Mouse (Mus musculus): ENCODE measurements around the gene Cideb.

Gene Cideb

DNA sequence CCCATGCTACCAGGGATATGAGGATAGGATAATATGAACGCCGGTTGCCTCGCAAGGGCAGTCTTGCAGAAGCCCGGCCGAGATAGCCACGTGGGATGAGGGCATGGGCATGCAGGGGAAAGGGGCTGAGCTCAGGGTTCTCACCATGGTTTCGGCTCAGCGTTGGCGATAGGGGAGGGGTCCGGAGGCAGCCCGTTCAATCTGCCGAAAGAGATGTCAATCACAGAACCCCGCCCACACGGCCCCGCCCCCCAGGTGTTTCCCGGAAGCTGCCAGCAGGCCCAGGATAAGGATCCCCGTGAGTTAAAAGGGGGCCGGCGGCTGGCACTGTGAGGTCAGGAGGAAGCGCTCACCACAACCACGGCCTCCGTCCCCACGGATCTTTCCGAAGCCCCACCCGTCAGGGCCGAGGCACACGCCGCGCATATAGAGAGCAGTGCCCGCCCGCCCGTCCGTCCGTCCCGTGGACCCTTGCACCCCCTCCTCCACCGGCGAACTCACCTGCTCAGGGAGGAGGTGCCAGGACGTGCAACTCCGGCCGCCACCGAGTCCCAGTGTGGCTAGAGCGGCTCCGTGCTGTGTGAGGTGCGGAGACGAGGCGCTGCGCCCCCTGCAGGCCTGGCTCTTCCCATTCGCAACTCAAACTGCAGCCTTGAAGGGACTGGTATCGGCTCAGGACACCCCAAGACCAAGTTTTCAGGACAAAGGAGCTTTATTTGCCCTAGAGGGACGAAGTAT is 36.4 kb downstream of the Cideb start, which contains the start of gene Rabggta:
TSS of gene Rabggta (minus strand) at position 564 of the 738 bp plus-strand sequence.
- peak; percentile 60 for DNase-seq (ENCODE audit: low spot score)

DNA sequence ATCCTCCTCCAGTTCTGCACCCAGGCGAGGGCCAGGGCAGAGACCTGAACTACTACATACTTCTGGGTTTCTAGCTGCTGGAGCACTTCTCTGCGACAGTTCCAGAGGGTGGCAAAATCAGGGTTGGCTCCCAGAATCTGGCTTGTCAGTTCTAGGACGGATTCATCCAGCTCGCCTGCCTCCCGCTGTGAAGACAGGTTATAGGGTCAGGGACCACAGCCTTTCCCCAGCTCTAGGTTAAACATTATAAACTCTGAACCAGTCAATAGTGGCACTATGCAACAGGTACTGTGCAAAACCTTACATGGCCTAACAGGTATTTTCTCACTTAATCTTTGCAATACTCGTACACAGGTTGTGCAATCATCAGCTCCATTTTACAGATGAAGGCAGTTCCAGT is 37.2 kb downstream of the Cideb start:
- no peak for DNase-seq (ENCODE audit: low spot score)

GRCm38 (mm10) chr14:55720666-55721065 is 37.6 kb downstream of the Cideb start:
- no peak for DNase-seq (ENCODE audit: low spot score)

- DNase-seq (ENCODE audit: low spot score): no peak
Observed at GRCm38 (mm10) chr14:55719737-55720136, 38.5 kb downstream of the Cideb start.

DNA sequence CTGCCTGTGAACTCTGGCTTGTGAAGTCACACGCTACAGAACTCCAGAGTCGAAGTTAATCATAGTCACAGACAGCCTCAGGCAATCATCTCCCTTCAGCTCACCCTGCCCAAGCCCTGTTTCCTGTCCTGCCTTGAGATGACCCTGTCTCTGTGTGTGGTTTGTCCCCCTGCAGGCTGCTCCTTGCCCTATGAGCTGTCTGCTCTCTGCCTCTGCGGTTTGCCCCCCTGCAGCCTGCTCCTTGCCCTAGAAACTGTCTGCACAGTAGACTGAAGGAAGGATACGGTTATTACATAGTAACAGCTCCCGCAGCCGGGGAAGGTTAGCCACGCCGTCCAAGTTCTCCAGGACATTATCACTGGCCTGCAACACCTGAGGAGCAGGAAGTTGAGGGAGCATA is 41.4 kb downstream of the Cideb start:
- DNase-seq (ENCODE audit: low spot score): no peak

DNA sequence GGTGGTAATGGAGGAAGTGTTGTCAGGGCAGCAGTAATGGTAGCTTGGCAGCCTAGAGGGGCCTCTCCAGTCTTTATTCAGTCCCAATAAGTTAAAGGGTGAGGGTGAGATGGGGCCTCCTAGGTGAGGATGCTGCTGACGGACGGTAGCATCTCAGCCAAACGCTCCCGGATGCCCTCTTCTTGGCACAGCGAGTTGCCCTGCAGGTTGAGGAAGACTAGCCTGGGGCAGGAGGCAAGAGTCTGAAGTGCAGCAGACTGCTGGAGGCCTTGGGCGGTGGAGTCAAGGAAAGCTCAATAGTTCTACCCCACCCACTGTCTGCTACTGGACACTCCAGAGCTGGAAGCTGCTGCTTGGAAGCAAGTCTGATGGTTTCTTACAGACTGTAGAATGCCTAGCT is 42.0 kb downstream of the Cideb start:
- DNase-seq (ENCODE audit: low spot score): no peak

DNA sequence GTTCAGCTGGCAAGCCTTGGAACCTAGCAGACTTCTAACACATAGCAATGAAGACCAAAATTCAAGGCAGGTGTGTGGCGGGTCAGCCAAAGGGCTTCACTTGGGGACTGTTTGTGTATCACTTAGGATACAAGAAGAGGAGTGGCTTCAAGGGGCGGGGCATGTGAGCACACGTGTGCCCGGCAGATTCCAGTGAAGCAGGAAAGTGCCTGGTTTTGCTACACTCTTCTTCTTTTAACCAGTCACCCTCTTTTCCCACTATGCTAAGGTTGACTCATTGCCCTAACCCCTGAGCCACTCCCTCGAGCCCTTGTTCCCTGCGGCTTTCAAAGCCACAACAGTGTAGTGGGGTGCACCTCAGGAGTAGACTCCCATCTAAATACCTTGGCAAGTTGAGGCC is 43.4 kb downstream of the Cideb start:
- no peak for DNase-seq (ENCODE audit: low spot score)

- no peak for DNase-seq (ENCODE audit: low spot score)
Observed at GRCm38 (mm10) chr14:55713729-55714122, 44.5 kb downstream of the Cideb start, which contains the start of gene Tgm1. Gene Tgm1, minus strand, starts transcription at chr14:55713926.

GRCm38 (mm10) chr14:55713007-55713728 is 45.1 kb downstream of the Cideb start:
- DNase-seq (ENCODE audit: low spot score): no peak

DNA sequence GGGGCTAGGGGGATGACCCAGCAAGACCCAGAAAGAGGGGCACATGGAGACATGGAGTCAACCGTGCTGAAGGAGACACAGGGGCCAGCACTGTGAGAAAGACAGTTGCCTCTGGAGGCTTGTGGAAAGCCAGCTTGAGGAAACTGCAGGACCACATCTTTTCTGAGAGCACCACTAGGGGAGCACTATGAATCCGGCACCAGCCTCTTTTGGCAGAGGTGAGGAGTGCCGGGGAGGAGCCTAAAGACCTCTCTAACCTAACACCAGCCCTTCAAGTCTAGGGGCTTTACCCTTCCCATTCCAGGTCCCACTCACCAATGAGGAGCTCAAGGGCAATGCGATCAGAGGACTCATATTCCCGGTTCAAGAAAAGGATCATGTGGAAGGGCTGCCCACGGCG is 46.5 kb downstream of the Cideb start:
- no peak for DNase-seq (ENCODE audit: low spot score)

DNA sequence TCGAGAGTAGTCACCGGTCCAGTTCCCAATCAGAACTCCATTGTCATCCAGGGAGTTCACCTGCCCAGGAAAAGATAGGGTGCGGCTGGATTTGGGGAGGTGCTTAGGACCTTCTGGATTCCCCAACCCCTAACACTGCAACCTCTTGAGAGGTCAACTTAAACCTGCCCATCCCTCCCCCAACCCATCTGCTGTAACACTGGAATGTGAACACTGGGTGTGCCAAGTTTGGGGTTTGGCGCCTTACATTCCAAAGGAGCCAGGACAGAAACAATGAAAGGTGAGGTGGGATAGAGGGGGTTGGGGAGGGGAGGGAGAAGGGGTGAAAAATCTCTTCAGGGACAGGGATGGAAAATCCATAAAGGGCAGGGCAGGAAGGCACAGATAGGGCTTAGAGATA is 48.7 kb downstream of the Cideb start:
- DNase-seq (ENCODE audit: low spot score): no peak

DNA sequence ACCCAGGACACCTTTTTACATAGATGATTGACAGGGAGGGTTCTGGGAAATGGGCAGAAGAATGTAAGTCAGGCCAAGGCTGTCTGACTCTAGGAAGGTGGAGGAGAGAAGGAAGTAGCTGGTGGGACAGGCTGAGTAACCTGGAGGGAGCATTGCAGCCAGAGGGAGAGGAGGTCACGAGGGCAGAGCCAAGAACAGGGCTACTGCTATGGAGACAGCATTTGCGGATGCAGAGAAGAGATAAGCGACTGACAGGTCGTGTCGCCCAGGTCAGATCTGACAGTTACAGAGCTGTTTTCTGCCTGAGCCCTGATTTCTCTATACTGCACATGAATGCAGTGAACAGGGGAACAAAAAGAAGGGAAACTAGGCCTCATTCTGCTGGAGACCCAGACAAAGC is 50.9 kb downstream of the Cideb start:
- DNase-seq (ENCODE audit: low spot score): no peak

GRCm38 (mm10) chr14:55706051-55706600 is 52.1 kb downstream of the Cideb start:
- DNase-seq (ENCODE audit: low spot score): no peak

Data from urinary bladder, postnatal 10 days (tissue).